In genomic region chr14:57372348-57373102, GRCm38 (mm10) we compare ENCODE assay signal across 7 mouse cellular contexts. TPM values are rescaled to one million over a fixed set of nuclear protein-coding genes. Genes with fewer than 3 reads are reported as not detected.
A peak's percentile ranks its signal among the peaks of the same experiment; 100 is the strongest.
DNase-seq lines count a peak whose midpoint lies in the region; ATAC-seq and TF ChIP-seq lines count a peak whose summit lies in the region.

No protein-coding gene starts in this region.

- no peak overlapping the region for H3K9ac ChIP-seq in forebrain, embryonic 11.5 days (ENCODE audit: low read length)
- no peak overlapping the region for H3K9ac ChIP-seq in hindbrain, embryonic 11.5 days (ENCODE audit: low read depth, low read length)

- 51% methylated on average over 8 of the region's 8 CpGs for WGBS in forebrain, embryonic 11.5 days
- 51% methylated on average over 8 of the region's 8 CpGs for WGBS in hindbrain, embryonic 11.5 days

- H3K4me1 ChIP-seq in forebrain, embryonic 11.5 days (replicated peaks; ENCODE audit: control insufficient read depth, insufficient read depth, low read length), result no peaks in the 10 kb centered on the region
- no peaks in the 10 kb centered on the region for H3K4me1 ChIP-seq in hindbrain, embryonic 11.5 days (replicated peaks; ENCODE audit: control insufficient read depth, insufficient read depth, low read length)

- no peak overlapping the region for H3K4me2 ChIP-seq in forebrain, embryonic 11.5 days (ENCODE audit: low read depth, low read length, severe bottlenecking)
- H3K4me2 ChIP-seq in hindbrain, embryonic 11.5 days (replicated peaks; ENCODE audit: low read depth, low read length), result no peak overlapping the region

- no peaks in the 10 kb centered on the region for H3K36me3 ChIP-seq in forebrain, embryonic 11.5 days (ENCODE audit: control insufficient read depth, insufficient read depth, low read length)
- no peaks in the 10 kb centered on the region for H3K36me3 ChIP-seq in hindbrain, embryonic 11.5 days (ENCODE audit: control insufficient read depth, insufficient read depth, low read length)

- no peaks in the 10 kb centered on the region for H3K9me3 ChIP-seq in forebrain, embryonic 11.5 days (ENCODE audit: control insufficient read depth, low read length)
- no peaks in the 10 kb centered on the region for H3K9me3 ChIP-seq in hindbrain, embryonic 11.5 days (ENCODE audit: control insufficient read depth, low read length)

- H3K4me3 ChIP-seq in forebrain, embryonic 11.5 days (ENCODE audit: low read depth, low read length), result no peak overlapping the region
- no peak overlapping the region for H3K4me3 ChIP-seq in hindbrain, embryonic 11.5 days (ENCODE audit: low read depth, low read length)

- 0 out of 2 replicates have a peak, but pooled peaks have one; percentile 46 for ATAC-seq in forebrain, embryonic 11.5 days (replicated peaks; ENCODE audit: low FRiP score)
- peak; percentile 38 for ATAC-seq in hindbrain, embryonic 11.5 days (ENCODE audit: low FRiP score)

- TF ChIP-seq CTCF in brain, embryonic 14.5 days (IDR thresholded peaks at IDR 0.05; ENCODE audit: borderline replicate concordance, extremely low read depth, insufficient read depth, insufficient read length), result peak; percentile 81; the same call in 1 of the 2 replicates

- peak; percentile 82 for DNase-seq in MN1 (ENCODE audit: low spot score)
- DNase-seq in brain, embryonic 14.5 days (ENCODE audit: low read depth), result peak; percentile 90
- peak; percentile 80 for DNase-seq in forebrain, embryonic 11.5 days (ENCODE audit: low spot score)
- peak; percentile 86 for DNase-seq in hindbrain, embryonic 11.5 days (ENCODE audit: low spot score)
- DNase-seq in layer of hippocampus, postnatal 10 days (ENCODE audit: low spot score in 2 of 2), result peak; percentile 81 to 85
- peak; percentile 32 to 81 for DNase-seq in lung, postnatal 4 days
- DNase-seq in right cerebral cortex, adult 2 months (ENCODE audit: low spot score in 2 of 2), result peak; percentile 87 to 91

- no peak for TF ChIP-seq POLR2A in brain, embryonic 14.5 days (IDR thresholded peaks at IDR 0.05; ENCODE audit: borderline replicate concordance, extremely low read depth, insufficient read depth, insufficient read length, poor library complexity, severe bottlenecking)

- H3K27ac ChIP-seq in forebrain, embryonic 11.5 days (ENCODE audit: low read depth, low read length), result no peak overlapping the region
- no peak overlapping the region for H3K27ac ChIP-seq in hindbrain, embryonic 11.5 days (ENCODE audit: low read depth, low read length)

- no peaks in the 10 kb centered on the region for H3K27me3 ChIP-seq in forebrain, embryonic 11.5 days (ENCODE audit: control insufficient read depth, insufficient read depth, low read length)
- no peaks in the 10 kb centered on the region for H3K27me3 ChIP-seq in hindbrain, embryonic 11.5 days (ENCODE audit: control insufficient read depth, insufficient read depth, low read length)

RNA-seq across cellular contexts. Expression of gene Cryl1, which starts 25.8 kb away (rescaled TPM):
- polyA plus RNA-seq in brain, embryonic 14.5 days (2012; rRNA removed), result 11.2 and 11.7 TPM in 2 replicates
- 7.4 and 8.2 TPM in 2 replicates for polyA plus RNA-seq in forebrain, embryonic 11.5 days (2014; fragmentation: Nextera tagmentation; extraction: Ambion mirVana)
- 8.8 and 9.9 TPM in 2 replicates for polyA plus RNA-seq in hindbrain, embryonic 11.5 days (2014; fragmentation: Nextera tagmentation; extraction: Ambion mirVana)
- total RNA-seq in layer of hippocampus, postnatal 10 days (2021), result 10 to 100 TPM; 24.6 to 26.1 TPM

RNA-seq across cellular contexts. Expression of gene Ift88, which starts 51.3 kb away (rescaled TPM):
- 25.1 and 28.6 TPM in 2 replicates for polyA plus RNA-seq in brain, embryonic 14.5 days (2012; rRNA removed)
- polyA plus RNA-seq in forebrain, embryonic 11.5 days (2014; fragmentation: Nextera tagmentation; extraction: Ambion mirVana), result 15.5 and 17.4 TPM in 2 replicates
- 20.7 and 21.4 TPM in 2 replicates for polyA plus RNA-seq in hindbrain, embryonic 11.5 days (2014; fragmentation: Nextera tagmentation; extraction: Ambion mirVana)
- 10 to 100 TPM; 13.4 to 16.5 TPM for total RNA-seq in layer of hippocampus, postnatal 10 days (2021)
